Mouse (Mus musculus) megakaryocyte, embryonic 14.5 days (primary cell): ENCODE data around the gene Zdhhc14. TPM values are rescaled to one million over a fixed set of nuclear protein-coding genes. Genes with fewer than 3 reads are reported as not detected.

Experiments used
- H3K27me3 ChIP-seq: replicated peaks from 2 replicates; pipeline ENCODE3; 2012; ENCODE audit warnings: inconsistent platforms
- H3K36me3 ChIP-seq: replicated peaks from 2 replicates; pipeline ENCODE3; 2012; ENCODE audit warnings: low read length, inconsistent platforms, mixed read lengths
- H3K4me1 ChIP-seq: 2 replicates; pipeline ENCODE4 v1.6.1; 2012; ENCODE audit warnings: inconsistent platforms
- H3K4me3 ChIP-seq: replicated peaks from 2 replicates; pipeline ENCODE3; 2012; ENCODE audit warnings: moderate library complexity, mild to moderate bottlenecking, inconsistent platforms
- H3K9me3 ChIP-seq: 2 replicates; pipeline ENCODE4 v1.6.1; 2012; ENCODE audit warnings: inconsistent platforms
- FLI1 ChIP-seq: IDR thresholded peaks from 2 replicates; pipeline ENCODE4 v1.6.1; 2012; ENCODE audit warnings: low read length, inconsistent platforms, mixed read lengths
- GATA1 ChIP-seq: IDR thresholded peaks from 3 replicates; pipeline ENCODE4 v1.6.1; 2012; ENCODE audit warnings: mixed read lengths, low read length, inconsistent platforms, borderline replicate concordance
- polyA plus RNA-seq: library from polyadenylated mRNA; stranded (reverse); fragments of >175 nt; gene quantifications from 2 replicates; pipeline ENCODE4 v1.2.3, GENCODE M21; 2012; ENCODE audit warnings: low replicate concordance; ENCODE audit not compliant: insufficient read depth

Gene Zdhhc14
- polyA plus RNA-seq, 1 experiment: 8.5 TPM

- Histone ChIP-seq H3K27me3 (no peaks in the 10 kb centered on the region), H3K9me3 (no peaks in the 10 kb centered on the region), H3K36me3 (peaks cover 6% of the 10 kb centered on the region), H3K4me1 (peaks cover 99% of the 10 kb centered on the region), H3K4me3 (no peak overlapping the region)
- TF ChIP-seq FLI1: no peak
- no peak for TF ChIP-seq GATA1
These were observed 307.2 kb downstream of the Zdhhc14 start for GRCm38 (mm10) chr17:5799396-5800021.

- H3K4me3 ChIP-seq: no peak overlapping the region
These were observed 307.9 kb downstream of the Zdhhc14 start for GRCm38 (mm10) chr17:5800254-5800653.

GRCm38 (mm10) chr17:5800824-5801560 is 308.6 kb downstream of the Zdhhc14 start:
- TF ChIP-seq GATA1: no peak
- TF ChIP-seq FLI1: no peak

More at GRCm38 (mm10) chr17:5800254-5800653, 307.9 kb downstream of the Zdhhc14 start:
- Histone ChIP-seq H3K36me3 (peaks cover 6% of the 10 kb centered on the region), H3K9me3 (no peaks in the 10 kb centered on the region), H3K4me1 (peaks cover 98% of the 10 kb centered on the region), H3K27me3 (no peaks in the 10 kb centered on the region)
- TF ChIP-seq FLI1 (no peak), GATA1 (no peak)

GRCm38 (mm10) chr17:5801761-5802655 is 309.7 kb downstream of the Zdhhc14 start:
- Histone ChIP-seq H3K27me3 (no peaks in the 10 kb centered on the region), H3K4me3 (peak overlapping the region; percentile 66), H3K36me3 (peaks cover 6% of the 10 kb centered on the region), H3K9me3 (no peaks in the 10 kb centered on the region), H3K4me1 (peaks cover 98% of the 10 kb centered on the region)
- TF ChIP-seq GATA1 (no peak), FLI1 (no peak)

More at GRCm38 (mm10) chr17:5800824-5801560, 308.6 kb downstream of the Zdhhc14 start:
- Histone ChIP-seq H3K4me3 (no peak overlapping the region), H3K36me3 (peaks cover 6% of the 10 kb centered on the region), H3K9me3 (no peaks in the 10 kb centered on the region), H3K27me3 (no peaks in the 10 kb centered on the region), H3K4me1 (peaks cover 98% of the 10 kb centered on the region)

GRCm38 (mm10) chr17:5802656-5802955 is 310.2 kb downstream of the Zdhhc14 start:
- Histone ChIP-seq H3K27me3 (no peaks in the 10 kb centered on the region), H3K36me3 (peaks cover 6% of the 10 kb centered on the region), H3K4me3 (no peak overlapping the region), H3K4me1 (peaks cover 98% of the 10 kb centered on the region), H3K9me3 (no peaks in the 10 kb centered on the region)
- TF ChIP-seq FLI1 (no peak), GATA1 (no peak)

Other genes with a start within 250 kb of the Zdhhc14 start
- not detected in 2 replicates for gene Ldhal6b, start 73.8 kb upstream of the Zdhhc14 start, polyA plus RNA-seq
- gene Tmem242, start 52.3 kb upstream of the Zdhhc14 start, polyA plus RNA-seq: 14.4 and 50.8 TPM in 2 replicates